Mouse (Mus musculus) thymus, postnatal 14 days (tissue): Measurements from ENCODE around the gene Galnt14.

Source experiments
- DNase-seq: peaks from one replicate; pipeline ENCODE4 v3.0.0; 2021

Gene Galnt14

GRCm38 (mm10) chr17:73568204-73568603 is 142.0 kb downstream of the Galnt14 start:
- DNase-seq: no peak

GRCm38 (mm10) chr17:73561149-73561548 is 149.1 kb downstream of the Galnt14 start:
- DNase-seq: no peak

- no peak for DNase-seq
Measured at GRCm38 (mm10) chr17:73560208-73560784, 150.0 kb downstream of the Galnt14 start.

GRCm38 (mm10) chr17:73559498-73559897 is 150.8 kb downstream of the Galnt14 start:
- no peak for DNase-seq

GRCm38 (mm10) chr17:73557101-73557500 is 153.2 kb downstream of the Galnt14 start:
- no peak for DNase-seq

- no peak for DNase-seq
Measured at GRCm38 (mm10) chr17:73556436-73556835, 153.8 kb downstream of the Galnt14 start.

GRCm38 (mm10) chr17:73554668-73555067 is 155.6 kb downstream of the Galnt14 start:
- DNase-seq: no peak

GRCm38 (mm10) chr17:73548783-73549566 is 161.3 kb downstream of the Galnt14 start:
- no peak for DNase-seq

- no peak for DNase-seq
Measured at GRCm38 (mm10) chr17:73548119-73548518, 162.1 kb downstream of the Galnt14 start.

GRCm38 (mm10) chr17:73547483-73547882 is 162.8 kb downstream of the Galnt14 start:
- no peak for DNase-seq

GRCm38 (mm10) chr17:73541911-73542310 is 168.3 kb downstream of the Galnt14 start:
- DNase-seq: no peak

- DNase-seq: no peak
Measured at GRCm38 (mm10) chr17:73541233-73541570, 169.1 kb downstream of the Galnt14 start.

GRCm38 (mm10) chr17:73540409-73541232 is 169.6 kb downstream of the Galnt14 start:
- no peak for DNase-seq

GRCm38 (mm10) chr17:73531896-73532295 is 178.4 kb downstream of the Galnt14 start:
- no peak for DNase-seq

- DNase-seq: no peak
Measured at GRCm38 (mm10) chr17:73522169-73522568, 188.1 kb downstream of the Galnt14 start.

GRCm38 (mm10) chr17:73519350-73519749 is 190.9 kb downstream of the Galnt14 start:
- DNase-seq: no peak

GRCm38 (mm10) chr17:73518359-73518758 is 191.9 kb downstream of the Galnt14 start:
- DNase-seq: no peak

- no peak for DNase-seq
Measured at GRCm38 (mm10) chr17:73515506-73515905, 194.7 kb downstream of the Galnt14 start.

GRCm38 (mm10) chr17:73514862-73515261 is 195.4 kb downstream of the Galnt14 start:
- no peak for DNase-seq

- DNase-seq: no peak
Measured at GRCm38 (mm10) chr17:73514258-73514657, 196.0 kb downstream of the Galnt14 start.

- no peak for DNase-seq
Measured at GRCm38 (mm10) chr17:73512844-73513243, 197.4 kb downstream of the Galnt14 start.

- no peak for DNase-seq
Measured at GRCm38 (mm10) chr17:73507804-73508535, 202.3 kb downstream of the Galnt14 start.

- no peak for DNase-seq
Measured at GRCm38 (mm10) chr17:73504111-73504510, 206.1 kb downstream of the Galnt14 start.
